Mouse (Mus musculus): ENCODE data around the gene Ttll5.

- TF ChIP-seq GATA1 (IDR thresholded peaks at IDR 0.05; ENCODE audit: low read depth, low read length) = no peak
- TF ChIP-seq POLR2A (IDR thresholded peaks at IDR 0.05; ENCODE audit: control insufficient read depth in 1 of 2, insufficient read depth in 1 of 2, low read depth in 1 of 2, low read length in 2 of 2, poor library complexity in 1 of 2) = no peak
- TF ChIP-seq CTCF (IDR thresholded peaks at IDR 0.05 in 2 of 3, conservative IDR thresholded peaks at IDR 0.05 in 1 of 3; ENCODE audit: control insufficient read depth in 1 of 3, insufficient read depth in 1 of 3, low read depth in 2 of 3, low read length in 3 of 3, poor library complexity in 1 of 3, severe bottlenecking in 1 of 3) = no peak
Observed at GRCm38 (mm10) chr12:85859511-85860189, 35.2 kb downstream of the Ttll5 start.
